Mouse (Mus musculus): ENCODE results near the gene Gm20883. TPM values are rescaled to one million over a fixed set of nuclear protein-coding genes. Genes with fewer than 3 reads are reported as not detected.
"Not testable (repeated sequence)": the region's sequence is repeated elsewhere in the genome, so short reads cannot be mapped to it uniquely, and the experiment has no call there.

The Gm20883 gene
- polyA plus RNA-seq (2012; rRNA removed): not detected in 2 replicates

DNA sequence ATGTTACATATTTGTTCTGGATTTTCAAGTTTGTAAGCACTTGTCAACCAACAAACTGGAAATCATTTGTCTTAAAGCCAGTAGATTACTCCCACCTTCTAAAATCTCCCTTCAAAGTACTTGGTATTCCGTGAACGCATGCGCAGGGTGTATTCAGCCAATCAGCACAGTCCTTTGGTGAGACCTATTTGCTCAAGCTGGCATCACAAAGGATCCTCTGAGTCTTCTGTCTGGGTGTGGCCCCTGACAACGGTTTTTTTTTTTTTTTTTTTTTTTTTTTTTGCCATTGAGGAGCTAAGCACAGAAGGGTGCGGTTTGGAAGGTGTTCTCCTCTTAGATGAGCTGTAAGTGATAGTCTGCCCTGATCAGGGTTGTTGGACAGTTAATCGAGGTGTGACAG lies at the start of gene Gm20883:
Gene Gm20883, plus strand, starts transcription at position 301 of the 400 bp plus-strand sequence.
- not testable (repeated sequence) for H3K36me3 ChIP-seq (ENCODE audit: control insufficient read depth, insufficient read depth, low read length); DNase-seq; H3K27ac ChIP-seq (ENCODE audit: control insufficient read depth, insufficient read depth, low read length); H3K4me3 ChIP-seq (ENCODE audit: control insufficient read depth, insufficient read depth, low read length); H3K27me3 ChIP-seq (ENCODE audit: control insufficient read depth, insufficient read depth, low read length); H3K4me1 ChIP-seq (replicated peaks; ENCODE audit: control insufficient read depth, insufficient read depth, low read length)
- no CpG with 5 or more reads among the region's 6 CpGs for WGBS

All from thymus, adult 2 months (tissue).